Mouse (Mus musculus): Measurements from ENCODE around the gene Orc2.

GRCm38 (mm10) chr1:58420032-58420431 lies 84.9 kb downstream of the Orc2 start:
- no peak for TF ChIP-seq MAFK (IDR thresholded peaks at IDR 0.05; ENCODE audit: borderline replicate concordance, low read depth, low read length)
- TF ChIP-seq MAX (IDR thresholded peaks at IDR 0.05; ENCODE audit: low read length), result no peak
- TF ChIP-seq EP300 (IDR thresholded peaks at IDR 0.05; ENCODE audit: low read depth in 1 of 2, low read length in 2 of 2), result no peak
- TF ChIP-seq POLR2A (IDR thresholded peaks at IDR 0.05; ENCODE audit: control insufficient read depth in 1 of 2, insufficient read depth in 1 of 2, low read depth in 1 of 2, low read length in 2 of 2, poor library complexity in 1 of 2), result no peak
- TF ChIP-seq CTCF (IDR thresholded peaks at IDR 0.05 in 2 of 3, conservative IDR thresholded peaks at IDR 0.05 in 1 of 3; ENCODE audit: control insufficient read depth in 1 of 3, insufficient read depth in 1 of 3, low read depth in 2 of 3, low read length in 3 of 3, poor library complexity in 1 of 3, severe bottlenecking in 1 of 3), result no peak
- TF ChIP-seq RAD21 (IDR thresholded peaks at IDR 0.05; ENCODE audit: low read depth, low read length), result no peak
- no peak for TF ChIP-seq TAL1 (IDR thresholded peaks at IDR 0.05; ENCODE audit: low read length)
- TF ChIP-seq USF1 (IDR thresholded peaks at IDR 0.05; ENCODE audit: low read depth, low read length), result no peak
- no peak for TF ChIP-seq SMC3 (IDR thresholded peaks at IDR 0.05; ENCODE audit: low read depth, low read length)

All from MEL (cell line).